Mouse (Mus musculus) T-helper 2 cell (primary cell): Measurements from ENCODE around the gene Lypd4.

Source experiments
- in situ Hi-C: fragments of 300-600 bp; cut with MboI, MseI; formaldehyde crosslinking; loops from one replicate; pipeline ENCODE4 v1.15.1; 2025; ENCODE audit warnings: high pct_unique_total_duplicates

Lypd4 gene

DNA sequence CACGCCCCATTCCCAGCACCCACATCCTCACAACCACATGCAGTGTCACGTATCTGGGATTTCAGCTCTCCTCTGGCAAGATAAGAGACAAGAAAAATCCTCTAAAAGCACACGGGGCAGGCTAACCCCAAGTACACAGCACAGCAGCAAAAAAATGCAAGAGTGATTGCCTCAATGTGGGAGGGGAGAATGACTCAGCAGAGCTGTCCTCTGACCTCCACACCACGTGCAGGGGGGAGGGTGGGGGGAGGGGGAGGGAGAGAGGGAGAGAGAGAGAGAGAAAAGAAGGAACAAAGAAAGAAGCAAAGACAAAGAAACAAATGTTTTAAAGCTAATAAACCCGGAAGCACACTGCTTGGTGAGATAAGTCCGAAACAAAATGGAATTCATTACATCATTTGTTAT, 18.8 kb downstream of the Lypd4 start:
- in situ Hi-C loops = no loop called here

DNA sequence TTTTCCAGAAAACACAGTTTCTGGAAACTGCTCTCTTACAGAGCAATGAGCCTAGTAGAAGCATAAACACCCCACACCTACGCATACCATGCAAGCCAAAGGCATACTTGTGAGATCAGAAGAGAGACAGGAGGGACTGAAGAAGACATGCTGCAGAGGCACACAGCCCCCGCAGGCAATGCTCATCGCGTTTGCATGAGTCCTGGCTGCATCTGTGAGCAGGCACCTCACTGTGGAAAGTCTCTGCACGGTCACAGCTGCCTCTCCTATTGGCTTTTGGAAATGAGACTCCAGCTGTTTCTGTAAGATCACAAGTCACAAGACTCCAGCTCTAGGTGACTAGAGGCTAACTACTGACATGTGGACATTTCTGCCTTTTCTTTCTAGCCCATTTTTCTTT, 19.6 kb downstream of the Lypd4 start:
- in situ Hi-C loops = no loop called here

DNA sequence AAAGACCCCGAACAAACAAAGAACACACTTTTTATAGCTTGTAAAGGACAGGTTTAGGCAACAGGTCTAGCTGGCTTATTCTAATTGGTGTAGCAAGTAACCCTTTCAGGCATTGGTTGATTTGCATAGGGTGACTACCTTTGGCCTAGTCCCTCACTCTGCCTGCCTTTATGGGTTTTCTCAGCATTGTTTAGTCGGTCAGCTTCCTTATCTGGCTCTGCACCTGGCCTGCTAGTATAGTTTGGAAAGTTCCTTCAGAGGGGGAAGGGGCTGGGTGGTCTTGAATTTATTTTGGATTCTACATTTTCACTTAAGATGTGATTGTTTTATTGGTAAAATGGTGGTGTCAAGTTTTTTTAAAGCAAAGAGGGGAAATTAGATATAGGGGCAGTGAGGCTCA, 23.2 kb downstream of the Lypd4 start:
- in situ Hi-C loops = loop anchor here (5.0 kb wide), 1 partner anchor 34 kb away; no protein-coding TSS in a partner anchor

DNA sequence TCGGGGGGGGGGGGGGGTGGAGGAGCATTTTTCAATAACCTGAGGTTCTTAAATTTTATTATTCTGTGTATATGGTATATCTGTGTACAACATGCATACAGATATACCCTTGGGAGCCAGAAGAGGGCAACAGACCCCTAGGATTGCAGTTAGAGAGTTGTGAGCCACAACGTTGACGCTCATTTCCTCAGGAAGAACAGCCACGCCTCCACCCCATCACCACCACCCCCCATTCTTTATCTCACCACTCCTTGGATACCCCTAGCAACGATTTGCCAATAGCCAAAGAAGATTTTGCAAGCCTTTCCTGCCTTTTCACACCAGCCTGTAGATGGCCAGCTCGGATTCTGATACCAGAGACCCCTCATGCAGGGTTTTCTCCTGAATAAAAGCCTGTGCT, 24.0 kb downstream of the Lypd4 start:
- in situ Hi-C loops = loop anchor here (5.0 kb wide), 1 partner anchor 33 kb away; no protein-coding TSS in a partner anchor

DNA sequence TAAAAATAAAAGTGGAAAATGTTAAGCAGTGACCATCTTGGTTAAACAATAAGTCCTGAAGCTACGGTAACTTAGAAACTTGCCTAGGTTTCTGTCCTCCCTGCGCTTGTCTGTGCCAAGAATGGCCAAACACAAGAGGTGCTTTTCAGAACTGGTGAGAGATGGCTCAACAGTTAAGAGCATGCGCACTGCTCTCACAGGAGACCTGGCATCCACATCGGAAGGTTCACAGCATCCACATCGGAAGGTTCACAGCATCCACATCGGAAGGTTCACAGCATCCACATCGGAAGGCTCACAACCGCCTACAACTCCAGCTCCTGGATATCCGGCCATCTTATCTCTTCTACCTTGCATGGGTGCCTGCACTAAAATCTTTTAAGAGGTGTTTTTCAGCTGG, 24.6 kb downstream of the Lypd4 start:
- in situ Hi-C loops = loop anchor here (5.0 kb wide), 1 partner anchor 33 kb away; no protein-coding TSS in a partner anchor

DNA sequence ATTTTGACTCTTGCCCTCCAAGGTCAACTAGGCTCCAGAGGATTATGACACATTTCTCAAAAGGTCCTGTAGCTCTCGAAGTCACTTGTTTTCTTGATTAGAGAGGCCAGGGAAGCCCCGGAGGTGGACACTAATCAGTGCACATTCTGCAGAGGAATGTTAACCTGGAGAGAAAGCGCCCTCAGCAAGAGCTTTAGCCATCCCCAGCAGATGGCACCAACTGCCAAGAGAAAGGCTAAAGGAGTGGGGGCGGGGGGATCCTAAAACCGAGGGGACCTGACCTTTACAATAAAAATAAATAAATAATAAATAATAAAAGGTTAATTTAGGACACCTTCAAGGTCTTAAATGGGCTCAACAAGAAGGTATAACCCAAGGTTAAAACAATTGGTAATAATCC, 25.6 kb downstream of the Lypd4 start:
- in situ Hi-C loops = no loop called here

DNA sequence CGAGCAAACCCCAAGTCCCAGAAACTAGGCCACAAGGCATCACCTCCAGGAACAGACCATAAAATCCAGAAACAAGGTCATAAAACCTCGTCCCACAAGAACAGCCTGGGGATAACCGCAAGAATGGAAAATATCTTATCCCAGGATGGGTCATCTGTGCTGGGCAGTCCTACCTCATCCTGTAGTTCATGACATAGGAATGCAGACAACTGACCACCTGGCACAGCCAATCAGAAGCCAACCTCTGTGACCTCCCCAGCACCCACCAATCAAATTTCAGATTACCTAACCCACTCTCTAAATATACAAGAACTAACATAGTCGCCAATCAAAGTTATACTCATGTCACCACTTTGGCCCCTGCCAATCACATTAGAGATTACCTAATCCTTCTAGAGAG, 28.7 kb downstream of the Lypd4 start:
- in situ Hi-C loops = no loop called here

DNA sequence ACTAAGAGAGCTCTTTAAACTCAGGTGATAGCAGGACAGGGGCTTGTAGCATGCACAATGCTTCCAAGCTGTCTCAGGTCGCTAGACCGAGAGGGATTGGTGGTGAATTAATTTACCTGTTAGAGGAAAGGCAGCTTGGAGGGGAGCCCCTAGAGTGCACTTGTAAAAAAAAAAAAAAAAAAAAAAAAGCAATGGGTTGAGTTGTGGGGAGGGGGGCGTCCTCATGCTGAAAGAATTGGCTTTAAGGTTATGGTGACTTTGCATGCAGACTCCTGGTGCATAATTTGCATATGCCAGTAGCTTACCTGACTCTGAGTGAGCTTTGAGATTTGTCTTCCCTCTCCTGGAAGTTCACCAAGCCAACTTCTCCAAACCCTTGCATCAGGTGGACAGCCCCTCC, 29.4 kb downstream of the Lypd4 start:
- in situ Hi-C loops = no loop called here

DNA sequence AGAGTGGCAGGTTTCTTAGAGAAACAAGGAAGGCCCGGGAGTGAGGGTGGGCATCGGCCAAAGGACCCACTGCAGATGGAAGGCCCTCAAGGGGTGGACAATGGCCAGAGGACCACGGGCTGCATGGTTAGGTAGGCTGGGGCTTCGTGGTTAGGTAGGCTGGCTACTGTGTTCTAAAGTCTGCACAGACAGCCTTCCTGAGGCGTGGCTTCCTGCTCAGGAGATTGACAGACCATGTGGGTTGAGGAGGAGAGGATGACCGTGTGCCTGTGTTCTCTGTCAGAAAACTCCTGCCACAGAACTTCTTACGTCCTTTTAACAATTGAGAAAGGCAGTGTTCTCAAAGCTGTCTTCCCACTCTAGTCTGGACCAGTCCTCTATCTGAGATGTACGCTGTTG, 30.3 kb downstream of the Lypd4 start:
- in situ Hi-C loops = loop anchor here (5.0 kb wide), 1 partner anchor 738 kb away; no protein-coding TSS in a partner anchor

DNA sequence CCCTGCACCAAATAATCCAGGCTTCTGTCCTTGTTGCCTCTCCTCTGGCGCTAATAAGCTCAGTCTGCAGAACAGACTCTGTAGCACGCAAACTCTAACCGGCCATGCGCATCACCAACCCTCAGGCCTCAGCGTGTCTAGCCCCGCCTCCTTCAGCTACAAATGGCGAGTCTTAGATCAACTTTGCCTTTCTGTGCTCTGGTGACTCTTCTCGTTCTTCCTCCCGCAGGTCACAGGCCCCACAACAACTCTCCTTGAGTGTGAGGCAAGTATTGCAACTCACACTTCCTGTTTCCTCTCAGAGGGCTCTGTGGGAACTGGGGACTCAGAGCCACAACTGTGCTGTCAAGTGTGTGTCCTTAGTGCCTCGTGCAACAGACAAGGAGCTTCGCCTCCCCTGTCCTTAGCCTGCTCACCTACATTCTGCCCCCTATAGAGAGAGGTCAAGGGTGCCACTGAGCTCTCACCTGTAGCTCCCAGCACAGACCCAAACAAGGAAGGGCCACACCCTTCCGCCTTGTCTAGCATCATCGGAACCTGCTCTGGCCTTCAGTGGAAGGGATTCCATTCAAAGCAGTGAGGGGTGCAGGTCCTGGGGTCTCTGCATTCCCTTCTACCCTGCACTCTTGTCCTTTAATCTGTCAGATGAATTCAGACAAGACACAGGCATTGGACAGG, 30.9 kb downstream of the Lypd4 start:
- in situ Hi-C loops = loop anchor here (5.0 kb wide), 1 partner anchor 738 kb away; no protein-coding TSS in a partner anchor

DNA sequence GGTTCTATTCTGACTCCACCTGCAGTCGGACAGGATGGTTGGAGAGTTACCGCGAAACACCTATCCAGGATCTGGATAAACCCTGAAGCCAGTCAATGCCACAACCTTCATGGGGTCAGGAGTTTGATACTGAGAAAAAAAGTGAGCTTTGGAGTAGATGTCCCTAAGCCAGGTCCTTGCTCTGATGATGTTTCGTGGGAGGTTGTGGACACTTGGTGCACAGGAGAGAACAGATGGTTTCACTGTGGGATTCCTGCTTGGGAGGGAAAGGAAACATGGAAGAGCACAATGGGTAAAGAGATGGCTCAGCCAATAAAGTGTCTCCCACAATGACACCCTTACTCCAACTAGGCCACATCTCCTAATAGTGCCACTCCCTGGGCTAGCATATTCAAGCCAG, 42.6 kb downstream of the Lypd4 start:
- in situ Hi-C loops = loop anchor here (5.0 kb wide), 1 partner anchor 140 kb away; no protein-coding TSS in a partner anchor

DNA sequence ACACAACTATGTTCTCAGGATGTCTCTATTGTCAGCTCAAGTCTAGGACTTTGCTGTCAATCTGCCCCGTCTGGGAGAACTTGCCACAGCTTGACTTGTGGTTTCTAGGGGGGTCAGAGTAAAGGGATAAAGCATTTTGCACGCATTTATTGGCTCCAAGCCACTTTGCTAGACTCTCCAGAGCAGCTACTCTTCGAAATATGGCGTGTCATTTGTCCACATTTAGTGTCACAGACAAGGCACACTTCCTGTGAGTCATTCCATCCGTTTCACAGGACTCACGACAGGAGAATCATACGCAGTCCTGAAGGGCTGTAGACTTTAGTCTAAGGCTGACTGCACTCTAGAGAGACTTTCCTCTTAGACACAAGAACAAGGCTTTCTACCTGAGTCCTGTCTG, 45.3 kb downstream of the Lypd4 start:
- in situ Hi-C loops = no loop called here

DNA sequence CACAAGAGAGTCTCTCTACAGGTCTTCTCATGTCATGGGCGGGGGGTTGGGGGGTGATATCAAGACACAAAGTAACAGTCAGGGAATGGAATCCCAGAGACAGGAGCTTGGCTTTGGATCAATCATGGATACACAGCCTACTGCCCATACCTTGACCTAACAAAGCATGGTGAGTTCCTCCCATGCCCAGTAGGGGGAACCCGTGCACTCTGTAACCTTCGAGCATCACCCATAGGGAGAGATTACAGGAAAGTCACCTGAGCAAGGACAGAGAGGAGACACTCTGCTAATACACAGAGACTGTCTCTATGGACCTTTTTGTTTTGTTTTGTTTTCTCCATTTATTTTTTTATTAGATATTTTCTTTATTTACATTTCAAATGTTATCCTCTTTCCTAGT, 52.2 kb downstream of the Lypd4 start:
- in situ Hi-C loops = no loop called here
